Mouse (Mus musculus) yolk sac, embryonic 10.5 days (tissue): Measurements from ENCODE around the gene Ppp1r15a.
"Not testable (repeated sequence)": the region's sequence is repeated elsewhere in the genome, so short reads cannot be mapped to it uniquely, and the experiment has no call there.

Experiments used
- DNase-seq: peaks from one replicate; pipeline ENCODE4 v3.0.0-alpha.2; 2017; ENCODE audit warnings: low spot score

The Ppp1r15a gene

GRCm38 (mm10) chr7:45518618-45519017, 7.5 kb downstream of the Ppp1r15a start:
- no peak for DNase-seq

GRCm38 (mm10) chr7:45516846-45517245, 9.2 kb downstream of the Ppp1r15a start:
- not testable (repeated sequence) for DNase-seq

- DNase-seq = peak; percentile 45
Measured at GRCm38 (mm10) chr7:45515436-45515835, 10.6 kb downstream of the Ppp1r15a start.

GRCm38 (mm10) chr7:45514411-45514810, 11.7 kb downstream of the Ppp1r15a start:
- DNase-seq = no peak

- peak; percentile 96 for DNase-seq
Measured at GRCm38 (mm10) chr7:45509912-45510787, 15.9 kb downstream of the Ppp1r15a start, which contains the start of gene Nucb1. Gene Nucb1 (minus strand): TSS chr7:45510406.

GRCm38 (mm10) chr7:45509181-45509882, 16.7 kb downstream of the Ppp1r15a start:
- peak; percentile 27 for DNase-seq

- peak; percentile 50 for DNase-seq
Measured at GRCm38 (mm10) chr7:45508561-45508960, 17.5 kb downstream of the Ppp1r15a start.

- DNase-seq = no peak
Measured at GRCm38 (mm10) chr7:45507583-45507982, 18.5 kb downstream of the Ppp1r15a start.

- no peak for DNase-seq
Measured at GRCm38 (mm10) chr7:45498427-45498826, 27.6 kb downstream of the Ppp1r15a start.

- no peak for DNase-seq
Measured at GRCm38 (mm10) chr7:45494548-45494947, 31.5 kb downstream of the Ppp1r15a start.

GRCm38 (mm10) chr7:45492951-45493350, 33.1 kb downstream of the Ppp1r15a start:
- DNase-seq = no peak

- DNase-seq = no peak
Measured at GRCm38 (mm10) chr7:45492225-45492844, 33.7 kb downstream of the Ppp1r15a start.

GRCm38 (mm10) chr7:45491264-45491663, 34.8 kb downstream of the Ppp1r15a start:
- peak; percentile 77 for DNase-seq

GRCm38 (mm10) chr7:45490822-45491221, 35.2 kb downstream of the Ppp1r15a start:
- DNase-seq = peak; percentile 39

GRCm38 (mm10) chr7:45489578-45489977, 36.5 kb downstream of the Ppp1r15a start:
- DNase-seq = no peak

- peak; percentile 86 for DNase-seq
Measured at GRCm38 (mm10) chr7:45488293-45489204, 37.5 kb downstream of the Ppp1r15a start, which contains the start of gene Dhdh. Gene Dhdh (minus strand): TSS chr7:45488805.

- peak; percentile 49 for DNase-seq
Measured at GRCm38 (mm10) chr7:45487861-45488292, 38.2 kb downstream of the Ppp1r15a start.

GRCm38 (mm10) chr7:45486761-45487415, 39.2 kb downstream of the Ppp1r15a start, which contains the start of gene Gm45808:
Gene Gm45808 (minus strand): TSS chr7:45486811.
- no peak for DNase-seq

GRCm38 (mm10) chr7:45486158-45486557, 39.9 kb downstream of the Ppp1r15a start:
- DNase-seq = no peak

GRCm38 (mm10) chr7:45484985-45485384, 41.1 kb downstream of the Ppp1r15a start:
- not testable (repeated sequence) for DNase-seq

GRCm38 (mm10) chr7:45482166-45482565, 43.9 kb downstream of the Ppp1r15a start:
- DNase-seq = no peak
